Mouse (Mus musculus): ENCODE measurements around the gene Ccdc127. TPM values are rescaled to one million over a fixed set of nuclear protein-coding genes. Genes with fewer than 3 reads are reported as not detected.

Gene Ccdc127
- total RNA-seq (2021), result 10 to 100 TPM; 42.1 to 42.3 TPM

- peak; percentile 97 for DNase-seq
Observed at GRCm38 (mm10) chr13:74349566-74350434, at the start of gene Ccdc127, which contains the start of gene Sdha. Ccdc127 (plus strand) TSS chr13:74350309. Sdha (minus strand) TSS chr13:74350280.

GRCm38 (mm10) chr13:74300925-74301606 lies 49.0 kb upstream of the Ccdc127 start:
- peak; percentile 83 for DNase-seq

- DNase-seq, result no peak
Observed at GRCm38 (mm10) chr13:74301607-74301984, 48.5 kb upstream of the Ccdc127 start.

GRCm38 (mm10) chr13:74302050-74303037 lies 47.8 kb upstream of the Ccdc127 start:
- no peak for DNase-seq

DNA sequence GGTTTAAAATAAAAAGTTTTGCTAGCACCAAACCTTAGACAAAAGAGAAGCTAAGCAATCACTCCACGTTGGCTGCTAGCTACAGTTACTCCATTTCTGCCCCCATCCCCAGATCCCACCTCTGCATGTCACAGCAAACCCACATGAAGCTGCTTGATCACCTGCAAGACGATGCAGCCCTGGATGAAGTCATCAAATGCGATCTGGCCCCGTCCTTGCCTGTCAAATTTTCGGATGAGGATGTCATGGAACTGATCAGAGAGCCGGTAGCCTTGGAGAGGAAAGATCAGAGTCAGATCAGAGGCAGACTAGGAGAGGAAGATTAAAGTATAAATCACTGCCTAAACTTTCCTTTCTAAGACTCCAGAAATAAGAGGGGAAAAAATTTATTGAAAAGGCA lies 44.7 kb upstream of the Ccdc127 start:
- no peak for DNase-seq

DNA sequence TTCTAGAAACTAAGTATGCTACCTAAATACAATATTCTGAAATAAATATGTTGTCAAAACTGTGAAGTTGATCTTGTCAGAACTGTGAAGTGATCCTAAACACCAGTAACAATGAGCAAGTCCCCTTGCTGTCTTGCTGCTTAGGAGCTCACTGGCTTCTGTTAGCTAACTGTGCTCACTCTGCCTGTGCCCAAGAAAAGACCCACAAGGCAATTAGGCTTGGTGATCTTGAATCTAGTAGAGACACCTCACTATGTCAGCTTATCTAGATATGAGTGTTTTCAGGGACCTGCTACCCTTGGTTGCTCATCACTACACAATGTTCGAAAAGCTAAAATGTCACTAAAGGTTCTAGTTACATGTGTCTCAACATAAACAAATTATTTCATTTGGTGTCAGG lies 44.3 kb upstream of the Ccdc127 start:
- no peak for DNase-seq

DNA sequence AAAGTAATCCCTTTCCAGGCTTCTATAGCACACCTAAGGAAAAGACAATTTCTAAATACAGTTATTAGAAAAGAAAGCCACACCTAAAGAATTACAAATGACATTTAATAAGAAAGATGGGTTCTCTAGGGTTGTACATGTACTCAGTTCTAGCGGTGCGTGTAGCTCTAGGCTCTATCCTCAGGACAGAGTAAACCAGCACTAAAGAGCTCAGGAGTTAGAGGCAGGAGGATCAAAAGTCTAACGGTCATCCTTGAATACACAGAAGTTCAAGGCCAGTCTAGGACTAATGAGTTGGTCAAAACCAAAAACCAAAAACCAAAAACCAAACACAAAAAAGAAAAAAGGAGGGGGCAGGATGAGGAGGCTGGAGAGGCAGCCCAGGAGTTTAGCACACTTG lies 35.5 kb upstream of the Ccdc127 start:
- no peak for DNase-seq

DNA sequence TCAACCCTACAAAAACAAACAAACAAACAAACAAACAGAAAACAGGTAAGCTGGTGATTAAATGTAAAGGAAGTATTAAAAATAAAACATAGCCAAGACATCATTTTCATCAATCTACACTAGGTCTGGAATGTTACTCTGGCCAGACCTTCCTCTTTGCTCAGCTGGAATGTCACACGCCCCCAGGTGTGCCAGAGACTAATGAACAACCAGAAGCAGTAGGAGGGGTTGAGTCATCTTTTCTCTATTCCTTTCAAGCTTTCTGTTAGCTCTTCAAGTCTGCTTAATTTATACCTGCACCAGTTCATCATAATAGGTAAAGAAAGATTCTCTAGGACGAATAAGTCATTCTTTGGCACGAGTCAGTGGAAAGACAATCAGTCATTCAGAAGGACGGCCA lies 33.7 kb upstream of the Ccdc127 start:
- DNase-seq, result no peak

- DNase-seq, result no peak
Observed at GRCm38 (mm10) chr13:74316789-74317169, 33.3 kb upstream of the Ccdc127 start.

- peak; percentile 93 for DNase-seq
Observed at GRCm38 (mm10) chr13:74317170-74317849, 32.8 kb upstream of the Ccdc127 start, which contains the start of gene Pdcd6. Pdcd6 (minus strand) TSS chr13:74317580.

DNA sequence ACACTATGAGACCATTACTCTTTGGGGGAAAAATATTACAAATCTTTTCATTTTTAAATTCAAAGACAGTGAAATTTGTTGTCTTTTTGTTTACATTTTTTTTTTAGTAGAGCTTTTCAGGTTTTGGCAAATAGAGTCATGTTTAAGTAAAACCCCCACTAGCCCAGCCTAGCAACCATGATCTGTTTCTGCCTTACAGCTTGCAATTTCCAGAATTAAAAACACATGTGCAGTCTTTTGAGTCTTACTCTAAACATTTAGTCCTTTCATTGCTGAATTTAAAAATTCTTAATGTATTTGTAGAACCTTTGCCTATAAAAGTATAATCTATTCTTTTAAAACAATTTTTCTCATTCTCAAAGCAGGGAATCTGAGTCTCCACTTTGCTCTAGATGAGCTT lies 20.8 kb upstream of the Ccdc127 start:
- DNase-seq, result no peak

DNA sequence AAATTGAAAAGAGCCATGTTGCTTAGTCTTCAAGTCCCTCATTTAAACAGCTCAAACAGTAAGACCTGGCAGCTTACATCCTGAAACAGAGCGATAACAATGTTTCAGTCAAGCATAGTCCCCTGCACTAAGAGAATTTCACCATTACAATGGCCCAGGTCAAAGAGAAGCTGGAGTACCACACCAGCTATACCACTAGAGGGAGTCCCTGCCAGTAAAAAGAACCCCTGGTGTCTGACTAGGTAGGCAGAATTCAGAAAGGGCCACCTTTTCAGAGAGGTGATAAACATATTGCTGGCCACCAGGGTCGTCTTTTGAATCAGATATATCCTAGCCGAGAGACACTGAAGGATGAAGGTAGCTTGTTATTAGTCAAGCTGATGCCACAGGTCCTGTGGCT lies 9.1 kb upstream of the Ccdc127 start:
- peak; percentile 62 for DNase-seq

DNA sequence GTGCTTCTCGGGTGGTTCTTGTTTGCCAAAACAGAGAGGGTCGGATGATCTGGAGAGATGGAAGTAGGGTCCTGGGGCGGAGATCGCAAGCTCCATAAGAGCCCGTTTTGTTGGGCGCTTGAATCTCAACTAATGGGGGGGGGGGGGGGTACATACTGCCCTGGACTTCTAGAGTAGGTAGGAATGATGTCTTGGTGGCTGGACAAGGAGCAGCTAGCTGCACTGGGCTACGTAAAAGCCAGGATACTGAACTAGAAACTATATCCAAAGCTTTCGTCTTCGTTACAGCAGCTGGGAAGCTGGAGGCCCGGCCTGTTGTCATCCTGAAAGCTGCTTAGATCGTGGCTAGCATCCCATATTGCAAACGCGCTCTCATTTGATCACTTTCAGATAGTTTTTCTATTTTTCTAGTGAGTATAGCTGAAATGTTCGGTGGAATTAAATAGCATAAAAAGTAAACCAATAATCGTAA lies 362 bp downstream of the Ccdc127 start:
- peak; percentile 14 for DNase-seq

DNA sequence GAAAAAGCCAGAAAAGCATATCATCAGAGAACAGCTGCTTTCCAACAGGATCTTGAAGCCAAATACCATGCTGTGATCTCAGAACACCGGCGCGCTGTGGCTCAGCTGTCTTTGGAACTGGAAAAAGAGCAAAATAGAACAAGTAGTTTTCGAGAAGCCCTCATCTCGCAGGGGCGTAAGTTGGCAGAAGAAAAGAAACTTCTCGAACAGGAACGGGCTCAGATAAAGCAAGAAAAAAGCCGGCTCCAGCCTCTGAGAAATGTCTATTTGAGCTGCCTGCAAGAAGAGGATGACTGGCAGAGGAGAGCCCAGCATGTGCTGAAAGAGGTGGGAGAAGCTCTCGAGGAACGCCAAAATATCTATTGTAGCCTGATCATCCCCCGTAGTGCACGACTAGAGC lies 6.4 kb downstream of the Ccdc127 start:
- no peak for DNase-seq

GRCm38 (mm10) chr13:74362218-74362617 lies 12.1 kb downstream of the Ccdc127 start:
- no peak for DNase-seq

DNA sequence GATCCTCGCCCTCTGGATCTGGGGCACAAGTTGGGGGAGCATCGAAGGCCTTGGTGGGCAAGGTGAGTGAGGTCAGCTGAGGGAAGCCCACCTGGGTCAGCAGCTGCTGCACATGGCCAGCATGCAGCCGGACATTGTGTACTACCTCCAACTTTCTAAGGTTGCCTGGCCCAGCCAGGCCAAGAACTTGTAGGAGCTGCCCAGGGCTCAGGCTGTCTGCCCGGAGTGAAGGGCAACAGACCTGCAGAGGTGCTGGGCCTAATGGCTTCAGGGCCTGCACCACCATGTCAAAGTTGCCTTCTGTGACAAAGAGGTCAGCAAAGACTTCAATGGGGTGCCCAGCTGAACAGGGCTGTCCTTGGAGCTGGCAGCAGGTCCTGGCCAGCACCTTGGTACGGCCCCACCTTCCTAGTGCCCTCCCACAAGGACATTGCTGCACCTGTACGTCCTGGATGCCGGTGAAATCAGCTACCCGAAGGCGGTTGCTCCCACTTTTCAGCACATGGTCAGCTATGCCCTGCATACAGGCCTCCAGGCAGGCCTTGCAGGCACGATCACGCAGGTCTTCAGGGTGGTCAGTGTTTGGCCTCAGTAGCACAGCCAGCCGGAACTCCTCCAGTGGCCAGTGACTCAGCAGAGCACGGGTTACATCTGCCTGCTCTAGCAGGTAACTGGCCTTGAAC lies 13.2 kb downstream of the Ccdc127 start:
- no peak for DNase-seq

DNA sequence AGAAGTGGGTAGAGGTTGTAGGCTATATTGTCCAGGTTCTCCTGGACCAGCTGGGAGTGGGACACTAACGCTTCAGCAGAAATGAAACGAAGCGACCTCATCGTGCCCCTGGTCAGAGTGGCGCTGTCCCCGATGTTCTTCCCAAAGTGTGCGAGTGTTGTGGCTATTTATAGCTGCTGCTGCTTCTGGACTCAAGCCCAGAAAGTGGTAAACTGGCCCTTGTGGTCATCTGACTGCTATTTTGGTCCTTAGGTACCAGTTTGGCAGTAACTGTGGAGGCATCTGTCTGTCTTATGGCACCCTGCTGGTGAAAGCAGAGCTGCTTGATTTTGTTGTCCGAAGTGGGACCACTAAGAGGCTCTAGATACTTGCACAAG lies 13.7 kb downstream of the Ccdc127 start, which contains the start of gene Lrrc14b:
Lrrc14b (minus strand) TSS at position 147 of the 377 bp plus-strand sequence.
- DNase-seq, result peak; percentile 76

- DNase-seq, result peak; percentile 21
Observed at GRCm38 (mm10) chr13:74381533-74382276, 31.6 kb downstream of the Ccdc127 start.

- DNase-seq, result no peak
Observed at GRCm38 (mm10) chr13:74382289-74382688, 32.2 kb downstream of the Ccdc127 start.

DNA sequence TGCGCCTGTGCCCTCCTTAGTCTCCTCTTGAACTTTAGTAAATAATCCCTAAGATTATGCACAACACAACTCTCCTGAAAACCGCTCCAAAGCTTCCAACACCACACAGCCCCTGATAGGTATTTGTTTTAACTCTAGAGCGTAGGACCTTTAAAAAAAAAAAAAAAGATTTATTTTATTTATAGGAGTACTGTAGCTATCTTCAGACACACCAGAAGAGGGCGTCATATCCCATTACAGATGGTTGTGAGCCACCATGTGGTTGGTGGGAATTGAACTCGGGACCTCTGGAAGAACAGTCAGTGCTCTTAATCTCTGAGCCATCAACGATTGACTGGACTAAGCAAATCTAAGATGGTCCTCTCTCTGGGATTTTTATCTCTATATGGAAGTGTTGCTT lies 39.6 kb downstream of the Ccdc127 start:
- DNase-seq, result no peak

Measured in heart, postnatal 4 days (tissue).